In the genomic region with DNA sequence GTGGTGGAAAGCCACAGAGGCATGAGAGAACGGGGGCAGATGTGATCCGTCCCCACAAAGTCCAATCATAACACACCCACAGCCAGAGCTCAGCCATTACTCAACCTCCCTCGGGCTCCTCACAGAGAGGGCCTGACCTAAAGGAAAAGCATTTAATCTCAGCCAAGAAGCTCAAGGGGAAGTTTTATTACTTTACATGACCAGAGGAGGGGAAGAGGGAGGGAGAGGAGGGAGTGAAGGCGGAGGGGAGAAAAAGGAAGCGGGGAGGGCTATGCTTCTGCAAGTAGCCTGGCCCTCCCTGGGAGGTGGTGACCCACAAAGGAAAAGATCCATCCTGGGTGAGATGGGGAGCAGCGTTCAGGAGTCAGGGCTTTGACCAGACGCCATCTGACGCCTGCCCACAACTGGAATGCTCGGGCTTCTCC, we compare ENCODE assay signal across 8 mouse cellular contexts. TPM values are rescaled to one million over a fixed set of nuclear protein-coding genes. Genes with fewer than 3 reads are reported as not detected.
DNase-seq lines count a peak whose midpoint lies in the region; ATAC-seq lines count a peak whose summit lies in the region.

No protein-coding gene starts in this region.

- peak overlapping the region; percentile 18; the same call in 1 of the 2 replicates for H3K27ac ChIP-seq in heart, embryonic 10.5 days

- no peak for DNase-seq in frontal cortex, postnatal 14 days (ENCODE audit: low spot score in 2 of 2)
- DNase-seq in 3T3-L1 (ENCODE audit: low read depth, low spot score): peak; percentile 82
- DNase-seq in heart, embryonic 10.5 days (ENCODE audit: low spot score): no peak
- peak; percentile 20 to 53 for DNase-seq in kidney, postnatal 36 days
- DNase-seq in layer of hippocampus, adult 9-11 months: no peak
- no peak for DNase-seq in Muller cell, postnatal 12 days (ENCODE audit: inconsistent ontology term)
- no peak for DNase-seq in thymus, postnatal 36 days

- H3K4me3 ChIP-seq in heart, embryonic 10.5 days: no peak overlapping the region

- no peaks in the 10 kb centered on the region for H3K36me3 ChIP-seq in heart, embryonic 10.5 days

- 77% methylated on average over 9 of the region's 9 CpGs for WGBS in heart, embryonic 10.5 days

- H3K4me1 ChIP-seq in heart, embryonic 10.5 days: peaks cover 10% of the 10 kb centered on the region; the same call in 1 of the 2 replicates

- H3K27me3 ChIP-seq in heart, embryonic 10.5 days (ENCODE audit: insufficient read depth, poor library complexity, severe bottlenecking): no peaks in the 10 kb centered on the region

- ATAC-seq in frontal cortex, adult (ENCODE audit: low TSS enrichment): 0 out of 2 replicates have a peak, but pooled peaks have one; percentile 23

- no peaks in the 10 kb centered on the region for H3K9me3 ChIP-seq in heart, embryonic 10.5 days

RNA-seq across cellular contexts. Expression of a gene that starts 35.0 kb away (rescaled TPM):
- polyA plus RNA-seq in heart, embryonic 10.5 days (2016; fragmentation: Nextera tagmentation; extraction: Ambion mirVana): 6.8 and 8.3 TPM in 2 replicates

Comparison
In these comparisons a context has a peak if more than half of its experiments do, and no peak if none do; other contexts are left out.
1. DNase-seq: peak in 3T3-L1 (single experiment) and kidney, postnatal 36 days (2 of 2); none in frontal cortex, postnatal 14 days (0 of 2), heart, embryonic 10.5 days (single experiment), layer of hippocampus, adult 9-11 months (single experiment), Muller cell, postnatal 12 days (single experiment) and thymus, postnatal 36 days (0 of 2).